Mouse (Mus musculus): ENCODE results near the gene Rag1. TPM values are rescaled to one million over a fixed set of nuclear protein-coding genes. Genes with fewer than 3 reads are reported as not detected.

Gene Rag1
- total and polyA plus RNA-seq, 3 experiments, result under 0.01 TPM; not detected in 2

Other genes starting within 250 kb of the Rag1 start
- gene Rag2, start 24.8 kb downstream of the Rag1 start, total RNA-seq (2012; rRNA removed), result not detected in 2 replicates
- not detected for gene Rag2, start 24.8 kb downstream of the Rag1 start, polyA plus RNA-seq (2012; ENCODE audit: insufficient read depth in 1 of 2, insufficient read length in 2 of 2, low read depth in 1 of 2, low replicate concordance in 2 of 2, missing spikeins in 1 of 2)
- 30.6 and 31.2 TPM in 2 replicates for gene B230118H07Rik, start within 50 bp of the Rag1 start, total RNA-seq (2012; rRNA removed)
- gene B230118H07Rik, start within 50 bp of the Rag1 start, polyA plus RNA-seq (2012; ENCODE audit: insufficient read depth in 1 of 2, insufficient read length in 2 of 2, low read depth in 1 of 2, low replicate concordance in 2 of 2, missing spikeins in 1 of 2), result 10 to 100 TPM in 1 of 2 experiments, not detected in 1; 22.4 TPM
- gene Traf6, start 28.9 kb upstream of the Rag1 start, total RNA-seq (2012; rRNA removed), result 11.8 and 12.7 TPM in 2 replicates
- 10 to 100 TPM in 1 of 2 experiments, not detected in 1; 18.0 TPM for gene Traf6, start 28.9 kb upstream of the Rag1 start, polyA plus RNA-seq (2012; ENCODE audit: insufficient read depth in 1 of 2, insufficient read length in 2 of 2, low read depth in 1 of 2, low replicate concordance in 2 of 2, missing spikeins in 1 of 2)
- 0.04 TPM in 1 of 2 replicates, not detected in the other for gene Prr5l, start 233.5 kb upstream of the Rag1 start, total RNA-seq (2012; rRNA removed)
- gene Prr5l, start 233.5 kb upstream of the Rag1 start, polyA plus RNA-seq (2012; ENCODE audit: insufficient read depth in 1 of 2, insufficient read length in 2 of 2, low read depth in 1 of 2, low replicate concordance in 2 of 2, missing spikeins in 1 of 2), result not detected
- 50.6 and 62.8 TPM in 2 replicates for gene Commd9, start 236.7 kb upstream of the Rag1 start, total RNA-seq (2012; rRNA removed)
- gene Commd9, start 236.7 kb upstream of the Rag1 start, polyA plus RNA-seq (2012; ENCODE audit: insufficient read depth in 1 of 2, insufficient read length in 2 of 2, low read depth in 1 of 2, low replicate concordance in 2 of 2, missing spikeins in 1 of 2), result 10 to 100 TPM in 1 of 2 experiments, not detected in 1; 57.6 TPM